Mouse (Mus musculus): ENCODE measurements around the gene Nbea. TPM values are rescaled to one million over a fixed set of nuclear protein-coding genes. Genes with fewer than 3 reads are reported as not detected.

Nbea gene
- polyA plus RNA-seq, 1 experiment: 0.20 TPM

DNA sequence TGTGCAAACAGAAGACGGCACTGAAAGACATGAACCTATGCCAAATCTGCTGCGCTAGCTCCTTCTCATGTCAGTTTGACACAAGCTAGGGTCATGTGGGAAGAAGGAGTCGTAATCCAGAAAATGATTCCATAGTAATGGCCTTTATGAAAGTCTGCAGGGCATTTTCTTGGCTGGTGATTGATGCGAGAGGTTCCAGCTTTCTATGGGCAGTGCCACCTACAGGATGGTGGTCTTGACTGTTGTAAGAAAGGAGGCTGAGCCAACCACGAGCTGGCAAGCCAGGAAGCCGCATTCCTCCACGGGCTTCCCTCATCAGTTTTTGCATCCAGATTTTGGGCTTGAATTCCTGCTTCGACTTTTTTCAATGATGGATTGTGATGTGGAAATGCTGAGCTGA lies 425.2 kb downstream of the Nbea start:
- Histone ChIP-seq H3K27me3 (replicated peaks) (no peaks in the 10 kb centered on the region), H3K9me3 (no peaks in the 10 kb centered on the region), H3K4me3 (replicated peaks) (no peak overlapping the region), H3K36me3 (replicated peaks; ENCODE audit: low read length) (no peaks in the 10 kb centered on the region), H3K4me1 (0 out of 2 replicates have a peak, but pooled peaks cover 3% of the 10 kb centered on the region)
- no peak for TF ChIP-seq FLI1 (IDR thresholded peaks at IDR 0.05; ENCODE audit: low read length)
- TF ChIP-seq GATA1 (IDR thresholded peaks at IDR 0.05; ENCODE audit: borderline replicate concordance, low read length): no peak

DNA sequence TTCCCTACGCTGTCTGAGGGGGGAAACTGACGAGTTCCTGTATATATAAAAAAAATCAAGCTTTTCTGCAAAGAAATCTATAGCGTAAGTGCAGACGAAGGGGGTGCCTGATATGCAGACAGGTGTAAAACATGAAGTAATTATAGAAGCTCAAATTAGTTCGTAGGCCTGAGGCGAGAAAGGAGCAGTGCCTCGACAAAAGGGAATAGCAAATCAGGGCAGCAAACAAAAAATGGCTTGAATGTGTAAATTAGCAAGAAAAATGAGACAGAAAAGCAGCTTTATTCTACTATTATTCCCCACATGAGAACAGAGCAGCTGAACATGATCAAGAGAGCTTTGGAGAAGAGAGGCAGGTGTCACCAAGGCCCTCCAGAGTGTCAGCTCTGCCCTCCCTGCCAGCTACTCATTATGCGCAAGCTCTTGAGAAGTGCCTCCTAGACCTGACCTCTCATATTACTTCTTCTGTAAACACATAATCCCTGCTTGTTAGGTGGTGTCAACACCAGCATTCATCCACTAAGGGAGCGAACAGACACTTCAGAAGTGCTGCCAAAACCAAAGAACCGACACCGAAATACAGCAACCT lies 426.8 kb downstream of the Nbea start:
- no peaks in the 10 kb centered on the region for H3K36me3 ChIP-seq (replicated peaks; ENCODE audit: low read length)
- 0 out of 2 replicates have a peak, but pooled peaks cover 3% of the 10 kb centered on the region for H3K4me1 ChIP-seq
- H3K4me3 ChIP-seq (replicated peaks): no peak overlapping the region
- no peaks in the 10 kb centered on the region for H3K27me3 ChIP-seq (replicated peaks)
- TF ChIP-seq FLI1 (IDR thresholded peaks at IDR 0.05; ENCODE audit: low read length): no peak
- no peak for TF ChIP-seq GATA1 (IDR thresholded peaks at IDR 0.05; ENCODE audit: borderline replicate concordance, low read length)
- H3K9me3 ChIP-seq: no peaks in the 10 kb centered on the region

DNA sequence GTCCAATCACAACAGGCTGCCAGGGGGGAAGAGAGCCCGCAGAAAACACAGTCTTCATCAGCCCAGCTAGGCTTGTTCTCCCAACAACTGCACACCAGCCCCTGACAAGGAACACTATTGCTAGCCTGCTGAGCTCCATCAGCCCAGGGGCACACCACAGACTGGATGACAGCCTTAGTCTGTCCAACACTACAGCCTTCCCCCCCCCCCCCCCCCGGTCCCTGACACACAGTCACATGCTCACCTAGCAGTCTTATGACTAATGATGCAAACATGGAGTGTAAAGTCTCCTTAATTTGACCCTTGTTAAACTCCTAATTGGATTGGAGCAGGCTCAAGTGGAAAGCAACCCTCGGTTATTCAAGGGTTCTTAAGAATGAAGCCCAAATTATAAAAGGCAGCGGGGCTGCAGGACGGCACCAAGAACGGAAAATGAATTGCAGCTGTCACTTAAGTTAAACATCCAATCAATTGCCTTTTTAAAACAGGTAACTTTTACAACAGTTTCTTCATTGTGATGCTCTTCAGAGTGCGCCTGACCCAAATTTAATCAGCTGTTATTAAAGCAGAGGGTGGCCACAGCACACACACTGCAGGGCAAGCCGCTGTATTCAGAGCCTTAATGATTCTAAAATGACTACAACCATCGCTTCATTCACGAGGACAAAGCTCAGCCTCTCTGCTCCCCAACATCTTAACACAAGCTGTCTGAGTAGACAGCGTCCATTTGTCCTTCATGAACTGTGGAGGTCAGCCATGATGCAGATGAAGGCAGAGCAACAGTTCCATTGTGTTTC lies 427.5 kb downstream of the Nbea start:
- H3K9me3 ChIP-seq: no peaks in the 10 kb centered on the region

DNA sequence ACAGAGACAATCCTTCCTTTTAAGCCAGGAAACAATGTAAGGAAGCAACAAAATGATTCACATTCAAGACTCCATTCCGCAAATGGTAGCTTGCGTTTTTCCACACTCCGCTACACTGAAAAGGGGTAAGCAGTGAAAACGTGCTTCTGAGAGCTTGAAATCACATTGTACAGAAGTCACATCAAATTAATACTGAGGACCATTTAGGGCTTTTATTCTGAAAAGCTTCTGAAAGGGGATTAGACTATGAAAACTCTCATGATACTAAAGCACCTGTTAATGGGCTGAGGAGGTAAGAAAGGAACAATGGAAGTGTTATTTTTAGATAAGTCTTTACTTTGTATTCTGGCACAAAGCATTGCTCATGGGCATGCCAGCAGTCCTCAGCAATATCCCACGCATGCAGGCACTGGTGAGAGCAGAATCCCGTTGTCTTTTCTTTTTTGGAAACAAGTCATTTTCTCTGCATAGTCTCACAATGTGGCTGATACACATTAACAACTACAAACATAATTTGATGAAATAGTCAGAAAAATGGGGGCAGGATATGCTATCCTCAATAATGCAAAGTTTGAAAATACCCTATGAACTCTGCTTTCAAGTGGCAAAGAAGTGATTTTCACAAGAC lies 428.4 kb downstream of the Nbea start:
- no peaks in the 10 kb centered on the region for H3K9me3 ChIP-seq

More for the DNA sequence above, 427.5 kb downstream of the Nbea start:
- Histone ChIP-seq H3K27me3 (replicated peaks) (no peaks in the 10 kb centered on the region), H3K4me3 (replicated peaks) (no peak overlapping the region), H3K36me3 (replicated peaks; ENCODE audit: low read length) (no peaks in the 10 kb centered on the region), H3K4me1 (0 out of 2 replicates have a peak, but pooled peaks cover 3% of the 10 kb centered on the region)
- no peak for TF ChIP-seq FLI1 (IDR thresholded peaks at IDR 0.05; ENCODE audit: low read length)
- no peak for TF ChIP-seq GATA1 (IDR thresholded peaks at IDR 0.05; ENCODE audit: borderline replicate concordance, low read length)

DNA sequence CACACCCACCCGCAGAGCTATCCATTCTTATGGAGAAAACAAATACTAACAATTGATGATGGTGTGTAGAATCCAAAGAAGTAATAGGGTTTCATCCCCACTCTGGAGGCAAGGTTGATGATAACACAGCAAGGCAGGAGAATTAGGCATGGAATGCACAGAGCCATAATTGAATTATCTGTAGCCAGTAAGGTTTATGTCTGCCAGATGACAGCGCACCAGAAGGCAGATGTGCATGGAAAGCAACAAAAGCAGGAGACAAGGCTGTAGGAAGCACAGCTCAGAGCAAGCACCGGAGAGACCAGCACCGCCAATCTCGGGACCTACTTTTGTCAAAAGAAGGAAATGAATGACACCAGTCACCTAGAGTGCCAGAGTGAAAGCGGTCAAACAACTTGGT lies 429.6 kb downstream of the Nbea start:
- no peaks in the 10 kb centered on the region for H3K27me3 ChIP-seq (replicated peaks)
- 0 out of 2 replicates have a peak, but pooled peaks cover 3% of the 10 kb centered on the region for H3K4me1 ChIP-seq
- H3K4me3 ChIP-seq (replicated peaks): no peak overlapping the region
- TF ChIP-seq FLI1 (IDR thresholded peaks at IDR 0.05; ENCODE audit: low read length) (no peak), GATA1 (IDR thresholded peaks at IDR 0.05; ENCODE audit: borderline replicate concordance, low read length) (no peak)
- H3K36me3 ChIP-seq (replicated peaks; ENCODE audit: low read length): no peaks in the 10 kb centered on the region
- H3K9me3 ChIP-seq: no peaks in the 10 kb centered on the region

More for the DNA sequence above, 428.4 kb downstream of the Nbea start:
- no peaks in the 10 kb centered on the region for H3K27me3 ChIP-seq (replicated peaks)
- H3K4me1 ChIP-seq: 0 out of 2 replicates have a peak, but pooled peaks cover 3% of the 10 kb centered on the region
- TF ChIP-seq GATA1 (IDR thresholded peaks at IDR 0.05; ENCODE audit: borderline replicate concordance, low read length): no peak
- H3K36me3 ChIP-seq (replicated peaks; ENCODE audit: low read length): no peaks in the 10 kb centered on the region
- no peak overlapping the region for H3K4me3 ChIP-seq (replicated peaks)

DNA sequence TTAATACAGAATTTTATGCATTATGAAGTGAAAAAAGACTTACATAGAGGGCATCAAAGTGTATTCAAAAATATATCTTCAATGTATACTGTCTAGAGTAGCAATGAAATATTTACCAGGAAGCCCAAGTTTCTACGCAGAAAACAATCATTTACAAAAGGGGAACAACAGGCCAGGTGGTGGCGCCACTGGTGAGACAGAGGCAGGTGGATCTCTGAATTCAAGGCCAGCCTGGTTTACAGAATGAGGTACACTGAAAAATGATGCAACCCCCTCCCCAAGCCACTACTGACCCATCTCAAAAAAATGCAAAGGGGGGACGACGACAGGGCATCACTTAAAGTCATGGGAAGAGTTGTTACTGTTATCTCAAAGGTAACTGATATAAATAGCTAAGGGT lies 430.9 kb downstream of the Nbea start:
- H3K4me1 ChIP-seq: no peaks in the 10 kb centered on the region
- H3K27me3 ChIP-seq (replicated peaks): peaks cover 3% of the 10 kb centered on the region
- no peak overlapping the region for H3K4me3 ChIP-seq (replicated peaks)
- H3K36me3 ChIP-seq (replicated peaks; ENCODE audit: low read length): no peaks in the 10 kb centered on the region
- no peaks in the 10 kb centered on the region for H3K9me3 ChIP-seq
- no peak for TF ChIP-seq GATA1 (IDR thresholded peaks at IDR 0.05; ENCODE audit: borderline replicate concordance, low read length)
- TF ChIP-seq FLI1 (IDR thresholded peaks at IDR 0.05; ENCODE audit: low read length): no peak

DNA sequence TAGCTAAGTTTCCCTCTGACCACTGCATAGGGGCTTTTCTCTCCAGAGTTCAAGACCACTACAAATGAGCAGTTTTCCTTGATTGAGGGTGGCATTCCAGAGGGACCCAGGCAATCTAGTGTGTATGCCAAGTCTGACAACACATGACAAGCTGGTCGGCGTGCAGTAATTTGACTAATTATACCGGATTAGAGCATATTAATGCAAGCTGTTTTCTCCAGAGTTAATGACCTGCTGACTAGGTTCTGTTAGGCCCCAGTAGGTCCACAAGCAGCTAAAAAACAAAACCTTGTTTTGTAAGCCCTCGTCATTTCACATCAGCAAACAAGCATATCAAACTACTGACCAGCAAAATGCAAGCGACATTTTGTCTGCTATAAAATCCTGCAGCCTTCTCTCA lies 432.1 kb downstream of the Nbea start:
- H3K36me3 ChIP-seq (replicated peaks; ENCODE audit: low read length): no peaks in the 10 kb centered on the region

DNA sequence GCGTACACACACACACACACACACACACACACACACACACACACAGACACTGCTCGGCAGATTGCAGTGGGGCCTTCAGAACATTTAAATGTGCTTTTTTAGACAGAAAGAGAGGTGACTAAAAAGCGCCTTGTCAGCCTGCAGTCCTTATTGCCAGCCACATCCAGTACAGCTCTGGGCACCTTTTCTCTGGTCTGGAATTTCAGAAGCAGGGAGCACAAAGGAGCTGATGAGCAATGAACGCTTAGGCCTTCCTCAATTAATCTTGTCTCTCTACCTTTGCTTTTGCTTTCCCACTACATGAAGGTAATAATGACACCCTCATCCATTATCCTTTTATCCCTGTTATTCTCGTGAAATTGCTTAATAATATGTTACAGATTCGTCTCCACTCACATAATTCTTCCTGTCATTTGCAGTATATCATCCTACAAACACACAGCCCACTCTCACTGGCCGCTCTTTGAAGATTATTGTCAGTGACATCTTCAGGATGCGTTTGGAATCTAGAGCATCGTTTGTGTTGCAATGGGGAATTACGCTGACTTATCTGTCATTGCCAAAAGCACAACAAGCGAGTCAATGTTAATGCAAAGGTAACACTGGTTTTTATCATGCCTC lies 432.9 kb downstream of the Nbea start:
- TF ChIP-seq GATA1 (IDR thresholded peaks at IDR 0.05; ENCODE audit: borderline replicate concordance, low read length) (no peak), FLI1 (IDR thresholded peaks at IDR 0.05; ENCODE audit: low read length) (no peak)
- no peaks in the 10 kb centered on the region for H3K9me3 ChIP-seq
- peaks cover 3% of the 10 kb centered on the region for H3K27me3 ChIP-seq (replicated peaks)
- H3K36me3 ChIP-seq (replicated peaks; ENCODE audit: low read length): no peaks in the 10 kb centered on the region
- H3K4me3 ChIP-seq (replicated peaks): no peak overlapping the region
- no peaks in the 10 kb centered on the region for H3K4me1 ChIP-seq

More for the DNA sequence above, 432.1 kb downstream of the Nbea start:
- TF ChIP-seq GATA1 (IDR thresholded peaks at IDR 0.05; ENCODE audit: borderline replicate concordance, low read length): no peak
- TF ChIP-seq FLI1 (IDR thresholded peaks at IDR 0.05; ENCODE audit: low read length): no peak
- H3K27me3 ChIP-seq (replicated peaks): peaks cover 3% of the 10 kb centered on the region
- H3K9me3 ChIP-seq: no peaks in the 10 kb centered on the region
- H3K4me3 ChIP-seq (replicated peaks): no peak overlapping the region
- H3K4me1 ChIP-seq: no peaks in the 10 kb centered on the region

DNA sequence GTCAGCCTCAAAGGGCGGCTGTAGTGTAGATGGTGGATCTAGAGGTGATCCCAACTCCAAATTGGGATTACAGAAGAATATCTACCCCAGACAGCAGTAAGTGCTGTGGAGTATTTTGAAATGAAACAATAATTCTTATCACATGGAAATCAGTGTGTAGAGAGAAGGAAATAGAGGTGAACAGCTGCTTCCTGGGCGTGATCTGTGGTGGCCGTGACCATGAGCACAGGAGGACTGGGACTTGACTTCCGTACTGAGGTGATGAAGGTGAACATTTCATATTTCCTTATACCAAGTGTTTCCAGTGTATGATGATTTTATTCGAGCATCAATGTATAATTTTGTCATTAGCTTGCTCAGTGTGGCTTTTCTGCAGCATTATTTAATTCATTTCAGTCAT lies 439.6 kb downstream of the Nbea start:
- Histone ChIP-seq H3K27me3 (replicated peaks) (peaks cover 5% of the 10 kb centered on the region), H3K9me3 (no peaks in the 10 kb centered on the region), H3K4me1 (peaks cover 5% of the 10 kb centered on the region; the same call in 1 of the 2 replicates), H3K36me3 (replicated peaks; ENCODE audit: low read length) (no peaks in the 10 kb centered on the region), H3K4me3 (replicated peaks) (no peak overlapping the region)
- no peak for TF ChIP-seq GATA1 (IDR thresholded peaks at IDR 0.05; ENCODE audit: borderline replicate concordance, low read length)
- no peak for TF ChIP-seq FLI1 (IDR thresholded peaks at IDR 0.05; ENCODE audit: low read length)

Data from megakaryocyte, embryonic 14.5 days (primary cell).